Mouse (Mus musculus) liver, embryonic 15.5 days (tissue): ENCODE results near the gene Fgfr2. TPM values are rescaled to one million over a fixed set of nuclear protein-coding genes. Genes with fewer than 3 reads are reported as not detected.

Experiments used
- ATAC-seq: fragments of 200-750 bp; cut with Nextera tagmentation; 2 replicates; pipeline ENCODE4 v1.8.0; 2017; ENCODE audit warnings: moderate number of reproducible peaks, mild to moderate bottlenecking, moderate library complexity; ENCODE audit not compliant: insufficient read depth
- H3K27ac ChIP-seq: fragments of 300-500 bp; sonication (generic); replicated peaks from 2 replicates; pipeline ENCODE4 v1.5.1; 2015; ENCODE audit warnings: mild to moderate bottlenecking, inconsistent platforms
- H3K27me3 ChIP-seq: fragments of 300-500 bp; sonication (generic); 2 replicates; pipeline ENCODE4 v1.6.1; 2015; ENCODE audit warnings: mild to moderate bottlenecking, inconsistent platforms
- H3K36me3 ChIP-seq: fragments of 300-500 bp; sonication (generic); replicated peaks from 2 replicates; pipeline ENCODE4 v1.6.1; 2015; ENCODE audit warnings: moderate library complexity, mild to moderate bottlenecking, inconsistent platforms
- H3K4me1 ChIP-seq: fragments of 300-500 bp; sonication (generic); replicated peaks from 2 replicates; pipeline ENCODE4 v1.6.1; 2015; ENCODE audit warnings: inconsistent platforms
- H3K4me2 ChIP-seq: fragments of 300-500 bp; sonication (generic); 2 replicates; pipeline ENCODE4 v1.6.1; 2015; ENCODE audit warnings: moderate library complexity, mild to moderate bottlenecking, inconsistent platforms
- H3K4me3 ChIP-seq: fragments of 300-500 bp; sonication (generic); replicated peaks from 2 replicates; pipeline ENCODE4 v1.5.1; 2015; ENCODE audit warnings: mild to moderate bottlenecking, inconsistent platforms
- H3K9ac ChIP-seq: fragments of 300-500 bp; sonication (generic); 2 replicates; pipeline ENCODE4 v1.6.1; 2015; ENCODE audit warnings: moderate library complexity, mild to moderate bottlenecking, inconsistent platforms
- H3K9me3 ChIP-seq: fragments of 300-500 bp; sonication (generic); replicated peaks from 2 replicates; pipeline ENCODE4 v1.6.1; 2016; ENCODE audit warnings: inconsistent platforms
- WGBS: fragments of 180-500 bp; shearing (Covaris S2); methylation state at CpG from one replicate; pipeline ENCODE4 v1.1.7; 2015; ENCODE audit warnings: mixed read lengths; ENCODE audit not compliant: insufficient replicate concordance; 5-methylcytosine and 5-hydroxymethylcytosine counted together
- polyA plus RNA-seq: library from polyadenylated mRNA; unstranded; fragments of >200 nt; fragmentation: Nextera tagmentation; extraction: Ambion mirVana; gene quantifications from 2 replicates; pipeline ENCODE4 v1.2.1, GENCODE M21; 2015

Fgfr2 gene
- polyA plus RNA-seq, 1 experiment from 2014 or later, result 10.5 TPM

DNA sequence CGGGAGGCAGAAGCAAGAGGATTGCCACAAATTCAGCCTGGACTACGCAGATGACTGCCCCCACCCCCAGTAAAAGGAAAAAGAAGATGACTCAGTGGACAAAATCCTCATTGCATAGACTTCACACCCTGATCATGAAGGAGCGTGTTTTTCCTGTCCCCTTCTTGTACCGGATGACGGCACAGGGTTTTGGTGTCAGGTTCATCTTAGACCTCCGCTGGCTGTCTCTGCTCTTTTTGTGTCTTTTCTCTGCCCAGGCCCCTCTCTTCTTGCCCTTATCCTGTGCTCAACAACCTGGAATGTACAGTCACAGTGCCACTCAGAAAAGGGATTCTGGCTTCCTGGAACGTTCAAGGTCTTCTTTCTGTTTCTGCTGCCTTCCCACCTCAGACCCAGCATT, 2172.7 kb downstream of the Fgfr2 start:
- Histone ChIP-seq H3K4me3 (no peak overlapping the region), H3K27me3 (no peaks in the 10 kb centered on the region), H3K27ac (no peak overlapping the region), H3K4me2 (no peak overlapping the region), H3K36me3 (no peaks in the 10 kb centered on the region), H3K9ac (no peak overlapping the region), H3K4me1 (no peaks in the 10 kb centered on the region), H3K9me3 (no peaks in the 10 kb centered on the region)
- no peak for ATAC-seq
- 76% methylated on average over 7 of the region's 7 CpGs for WGBS

DNA sequence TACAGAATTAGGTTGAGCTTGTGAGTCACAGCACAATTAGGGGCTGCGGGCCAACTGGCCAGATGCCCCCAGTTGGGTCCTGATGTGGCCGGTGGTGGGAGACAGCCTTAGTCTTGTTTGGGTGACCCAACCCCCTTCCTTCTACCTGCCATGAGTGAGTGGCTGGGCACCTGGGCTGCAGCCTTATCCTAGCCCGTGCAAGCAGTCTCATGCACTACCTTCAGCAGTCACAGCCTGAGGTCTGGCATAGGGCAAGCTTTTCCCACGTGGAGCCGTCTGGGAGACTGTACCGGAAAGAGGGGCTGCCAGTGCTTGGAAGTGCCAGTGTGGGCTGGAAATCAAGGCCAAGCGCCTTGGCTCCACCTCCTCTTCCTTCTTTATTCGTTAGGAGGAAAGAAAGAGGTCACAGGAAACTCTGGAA, 2173.8 kb downstream of the Fgfr2 start:
- H3K4me1 ChIP-seq, result no peaks in the 10 kb centered on the region
- ATAC-seq, result no peak
- 15% methylated on average over 8 of the region's 8 CpGs for WGBS
- H3K9ac ChIP-seq, result no peak overlapping the region
- H3K27me3 ChIP-seq, result no peaks in the 10 kb centered on the region
- no peak overlapping the region for H3K4me3 ChIP-seq
- no peak overlapping the region for H3K27ac ChIP-seq
- H3K4me2 ChIP-seq, result no peak overlapping the region
- no peaks in the 10 kb centered on the region for H3K36me3 ChIP-seq
- no peaks in the 10 kb centered on the region for H3K9me3 ChIP-seq

DNA sequence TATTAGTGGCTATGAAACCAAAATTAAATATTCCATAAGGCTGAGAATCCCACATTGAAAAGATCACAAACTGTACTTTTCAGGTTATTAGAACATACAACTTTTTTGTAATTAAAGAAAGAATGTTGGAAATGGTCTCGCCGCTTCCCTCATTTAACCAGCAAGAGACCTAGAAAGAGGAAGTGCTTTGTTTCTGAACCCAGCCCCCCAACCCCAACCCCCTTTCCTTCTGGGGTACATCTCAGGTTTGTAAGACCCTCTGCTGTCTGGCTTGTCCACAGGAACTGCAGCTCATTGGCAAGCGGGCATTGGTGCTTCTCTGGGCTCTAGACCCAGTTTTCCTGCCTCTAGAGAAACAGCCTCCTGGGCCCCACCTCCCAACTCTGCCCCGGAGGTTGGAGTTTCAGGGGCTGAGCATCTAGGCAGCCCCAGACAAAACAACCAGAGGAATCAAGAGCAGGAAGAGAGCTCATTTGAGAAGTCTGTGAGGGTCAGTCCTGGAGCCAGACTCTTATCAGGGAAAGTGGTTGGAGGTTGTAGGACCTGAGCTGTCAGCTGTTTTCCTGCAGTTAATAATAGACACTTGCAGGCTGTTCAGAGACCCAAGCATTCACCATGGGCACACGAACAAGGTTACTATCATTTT, 2174.5 kb downstream of the Fgfr2 start:
- Histone ChIP-seq H3K4me3 (no peak overlapping the region), H3K4me2 (no peak overlapping the region), H3K36me3 (no peaks in the 10 kb centered on the region), H3K9ac (no peak overlapping the region), H3K4me1 (no peaks in the 10 kb centered on the region), H3K27ac (no peak overlapping the region), H3K9me3 (no peaks in the 10 kb centered on the region), H3K27me3 (no peaks in the 10 kb centered on the region)
- no peak for ATAC-seq
- WGBS, result 8% methylated on average over 5 of the region's 5 CpGs

DNA sequence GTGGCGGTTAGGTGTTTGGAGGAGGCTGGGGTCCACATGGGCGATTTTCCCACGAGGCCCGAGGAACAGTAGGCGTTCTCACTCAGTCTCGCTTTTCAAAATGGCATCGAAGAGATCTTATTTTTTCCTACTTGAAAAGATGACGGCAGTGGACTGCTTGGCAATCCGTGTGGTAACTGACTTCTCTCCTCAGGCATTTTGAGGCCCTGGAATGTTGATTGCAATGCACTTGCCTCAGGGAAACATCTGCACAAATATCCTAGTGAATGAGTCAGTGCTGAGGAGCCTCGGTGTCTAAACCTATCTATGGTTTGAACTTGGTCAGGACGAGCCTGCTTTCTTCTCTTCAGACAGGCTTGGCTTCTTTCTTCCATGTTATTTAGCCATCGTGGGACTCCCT, 2176.8 kb downstream of the Fgfr2 start:
- H3K36me3 ChIP-seq, result no peaks in the 10 kb centered on the region
- WGBS, result 67% methylated on average over 12 of the region's 12 CpGs

DNA sequence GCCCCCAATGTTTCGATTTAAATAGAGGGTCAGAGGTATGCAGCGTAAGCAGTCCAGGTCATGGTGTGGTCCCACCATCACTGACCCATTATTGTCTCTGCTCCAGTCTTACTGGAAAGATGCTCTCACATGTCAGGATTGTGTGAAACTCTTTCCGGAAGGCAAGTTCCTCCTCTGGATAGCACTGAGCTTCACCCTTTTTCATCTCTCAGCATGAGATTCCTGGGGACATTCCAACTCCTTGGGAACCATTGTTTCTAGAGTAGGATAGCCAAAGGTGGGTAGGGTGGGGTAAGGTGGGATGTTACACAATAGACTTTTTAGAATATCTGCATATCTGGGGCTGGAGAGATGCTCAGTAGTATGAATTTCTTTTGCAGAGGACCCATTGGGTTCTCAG, 2177.4 kb downstream of the Fgfr2 start:
- Histone ChIP-seq H3K9ac (no peak overlapping the region), H3K4me1 (no peaks in the 10 kb centered on the region), H3K4me3 (no peak overlapping the region), H3K27me3 (peaks cover 7% of the 10 kb centered on the region; the same call in 1 of the 2 replicates), H3K27ac (no peak overlapping the region), H3K36me3 (no peaks in the 10 kb centered on the region), H3K4me2 (no peak overlapping the region), H3K9me3 (no peaks in the 10 kb centered on the region)
- WGBS, result 64% methylated on average over 3 of the region's 3 CpGs
- ATAC-seq, result no peak

More for the DNA sequence above, 2176.8 kb downstream of the Fgfr2 start:
- H3K27me3 ChIP-seq, result 0 out of 2 replicates have a peak, but pooled peaks cover under 1% of the 10 kb centered on the region
- no peaks in the 10 kb centered on the region for H3K9me3 ChIP-seq
- H3K4me1 ChIP-seq, result no peaks in the 10 kb centered on the region
- no peak for ATAC-seq
- no peak overlapping the region for H3K4me3 ChIP-seq
- H3K9ac ChIP-seq, result no peak overlapping the region
- H3K4me2 ChIP-seq, result no peak overlapping the region
- no peak overlapping the region for H3K27ac ChIP-seq

DNA sequence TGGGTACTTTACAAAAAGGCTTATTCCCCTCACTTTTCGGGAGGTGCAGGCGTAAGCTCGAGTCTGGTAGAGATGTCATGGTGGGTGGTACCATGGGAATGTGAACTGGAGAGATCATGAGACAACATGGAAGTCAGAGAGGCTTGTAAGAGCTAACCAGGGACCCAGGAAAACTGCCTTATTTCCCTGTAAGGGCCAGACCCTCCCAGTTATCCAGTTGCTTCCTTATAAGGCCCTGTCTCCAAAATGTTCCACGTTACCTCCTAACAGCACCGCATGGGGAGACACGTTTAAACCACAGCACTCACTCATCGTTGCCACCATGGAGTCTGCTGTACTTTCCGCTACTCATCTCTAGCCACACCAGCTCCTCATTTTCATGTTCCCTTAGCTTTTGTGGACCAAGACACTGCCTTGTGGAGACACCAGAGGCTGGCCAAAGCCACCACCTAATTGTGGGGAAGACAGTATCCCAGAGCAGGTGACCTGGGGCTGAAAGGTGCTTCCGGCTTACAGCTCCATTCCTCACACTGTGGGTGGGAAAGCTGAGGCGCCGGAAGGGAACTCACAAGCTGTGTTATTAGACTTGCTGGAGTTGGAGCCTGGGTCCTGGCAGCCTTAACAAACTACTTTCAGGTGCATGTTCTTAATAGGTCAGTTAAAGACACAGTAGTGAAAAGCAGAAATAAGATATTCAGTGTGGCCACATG, 2178.2 kb downstream of the Fgfr2 start:
- H3K27ac ChIP-seq, result no peak overlapping the region
- no peaks in the 10 kb centered on the region for H3K9me3 ChIP-seq
- ATAC-seq, result no peak
- 65% methylated on average over 11 of the region's 11 CpGs for WGBS
- H3K4me2 ChIP-seq, result no peak overlapping the region
- H3K4me1 ChIP-seq, result no peaks in the 10 kb centered on the region
- peaks cover 14% of the 10 kb centered on the region; the same call in 1 of the 2 replicates for H3K27me3 ChIP-seq
- no peaks in the 10 kb centered on the region for H3K36me3 ChIP-seq
- H3K9ac ChIP-seq, result no peak overlapping the region
- no peak overlapping the region for H3K4me3 ChIP-seq

DNA sequence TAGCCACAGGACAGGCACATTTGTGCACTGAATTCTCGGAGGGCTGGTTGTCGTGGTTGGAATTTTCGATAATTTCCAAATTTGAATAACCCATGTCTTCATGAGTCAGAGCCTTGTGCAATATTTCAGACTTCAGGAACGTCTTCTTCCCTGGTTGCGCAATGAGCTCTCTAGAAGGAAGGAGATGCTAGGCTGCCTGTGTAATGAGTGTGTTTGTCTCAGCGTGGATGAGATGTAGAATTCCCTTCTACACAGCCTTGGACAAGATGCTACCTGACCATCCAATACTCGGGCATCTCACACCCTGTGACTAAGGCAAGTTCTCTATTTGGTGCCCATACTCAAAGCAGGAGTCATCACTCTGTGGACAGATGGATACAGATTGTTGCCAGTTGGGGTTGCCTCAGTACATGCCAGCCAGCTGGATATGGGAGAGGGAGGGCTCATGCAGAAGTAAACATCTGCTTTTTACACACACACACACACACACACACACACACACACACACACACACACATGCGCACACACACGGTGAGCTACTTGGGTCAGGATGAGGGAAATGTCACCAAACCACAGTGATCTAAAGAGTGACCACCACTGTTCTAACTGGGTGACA, 2179.8 kb downstream of the Fgfr2 start:
- H3K4me3 ChIP-seq, result no peak overlapping the region
- no peaks in the 10 kb centered on the region for H3K9me3 ChIP-seq
- WGBS, result 52% methylated on average over 9 of the region's 9 CpGs
- H3K27me3 ChIP-seq, result peaks cover 23% of the 10 kb centered on the region; the same call in 1 of the 2 replicates
- no peak overlapping the region for H3K9ac ChIP-seq
- H3K4me1 ChIP-seq, result no peaks in the 10 kb centered on the region
- H3K4me2 ChIP-seq, result no peak overlapping the region
- ATAC-seq, result no peak
- no peaks in the 10 kb centered on the region for H3K36me3 ChIP-seq
- no peak overlapping the region for H3K27ac ChIP-seq

DNA sequence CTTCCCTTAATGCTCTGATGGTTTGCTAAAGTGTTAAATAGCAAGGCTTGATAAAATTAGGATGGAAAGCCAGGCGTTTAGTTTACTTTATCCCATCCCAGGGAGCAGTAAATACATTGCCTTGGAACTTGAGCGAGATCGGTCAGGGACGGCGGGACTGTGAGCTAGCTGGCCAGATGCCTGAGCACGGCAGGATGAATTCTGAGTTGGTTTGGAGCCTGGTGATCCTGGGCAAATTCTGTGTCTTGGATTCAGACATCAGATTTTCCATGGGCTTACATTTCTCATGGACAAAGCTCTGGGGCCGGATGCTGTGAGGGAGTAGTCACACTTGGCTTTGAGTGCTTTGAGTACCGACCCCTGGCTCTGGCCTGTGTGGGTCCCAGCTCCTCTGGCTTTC, 2182.4 kb downstream of the Fgfr2 start:
- H3K4me1 ChIP-seq, result no peaks in the 10 kb centered on the region
- no peaks in the 10 kb centered on the region for H3K36me3 ChIP-seq
- no peak overlapping the region for H3K4me2 ChIP-seq
- H3K27ac ChIP-seq, result no peak overlapping the region
- no peak overlapping the region for H3K9ac ChIP-seq
- no peak for ATAC-seq
- WGBS, result 75% methylated on average over 8 of the region's 8 CpGs
- peaks cover 49% of the 10 kb centered on the region for H3K27me3 ChIP-seq
- no peaks in the 10 kb centered on the region for H3K9me3 ChIP-seq
- H3K4me3 ChIP-seq, result no peak overlapping the region

DNA sequence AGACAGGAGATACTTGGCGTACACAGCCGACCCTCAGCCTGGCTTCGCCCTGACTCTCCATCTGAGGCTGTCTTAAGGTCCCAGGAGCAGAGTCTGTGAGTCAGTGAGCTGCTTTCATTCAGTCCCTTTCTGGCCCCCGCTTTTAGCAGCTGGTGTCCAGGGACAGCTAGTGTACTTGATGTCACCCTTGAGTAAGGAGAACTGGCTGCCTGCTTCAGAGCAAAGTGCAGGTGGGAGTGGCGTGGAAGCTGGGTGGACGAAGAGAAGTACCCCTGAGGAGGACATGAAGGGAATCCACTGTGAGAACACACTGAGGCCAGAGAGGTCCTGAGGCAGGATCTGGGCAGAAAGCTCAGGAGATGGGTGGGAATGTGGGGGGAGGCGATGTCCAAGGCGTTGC, 2184.3 kb downstream of the Fgfr2 start:
- H3K27ac ChIP-seq, result no peak overlapping the region
- H3K27me3 ChIP-seq, result peaks cover 68% of the 10 kb centered on the region
- H3K36me3 ChIP-seq, result no peaks in the 10 kb centered on the region
- H3K4me1 ChIP-seq, result no peaks in the 10 kb centered on the region
- no peaks in the 10 kb centered on the region for H3K9me3 ChIP-seq
- no peak overlapping the region for H3K4me2 ChIP-seq
- ATAC-seq, result no peak
- no peak overlapping the region for H3K4me3 ChIP-seq
- no peak overlapping the region for H3K9ac ChIP-seq
- WGBS, result 72% methylated on average over 8 of the region's 8 CpGs

DNA sequence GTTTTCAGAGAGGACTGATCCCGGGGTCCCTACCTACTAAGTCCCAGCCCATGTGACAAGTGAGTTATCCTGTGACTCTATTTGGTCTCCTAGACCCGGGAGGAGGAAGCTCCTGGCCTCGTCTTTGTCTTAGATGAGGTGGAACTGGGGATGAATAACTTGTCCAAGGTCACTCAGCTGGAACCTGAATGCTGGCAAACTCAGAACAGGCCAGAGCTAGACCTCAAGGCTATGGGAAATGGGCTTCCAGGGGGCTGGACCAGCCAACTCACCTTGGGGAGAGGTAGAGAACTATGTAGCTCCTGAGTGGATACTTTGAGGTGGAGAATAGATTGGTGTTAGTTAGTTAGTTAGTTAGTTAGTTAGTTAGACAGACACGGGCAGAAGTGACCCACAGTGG, 2185.1 kb downstream of the Fgfr2 start:
- no peaks in the 10 kb centered on the region for H3K9me3 ChIP-seq
- no peak overlapping the region for H3K4me2 ChIP-seq
- H3K4me3 ChIP-seq, result no peak overlapping the region
- 36% methylated on average over 4 of the region's 4 CpGs for WGBS
- H3K9ac ChIP-seq, result no peak overlapping the region
- no peak for ATAC-seq
- no peak overlapping the region for H3K27ac ChIP-seq
- H3K4me1 ChIP-seq, result no peaks in the 10 kb centered on the region
- H3K36me3 ChIP-seq, result no peaks in the 10 kb centered on the region
- H3K27me3 ChIP-seq, result peaks cover 77% of the 10 kb centered on the region

DNA sequence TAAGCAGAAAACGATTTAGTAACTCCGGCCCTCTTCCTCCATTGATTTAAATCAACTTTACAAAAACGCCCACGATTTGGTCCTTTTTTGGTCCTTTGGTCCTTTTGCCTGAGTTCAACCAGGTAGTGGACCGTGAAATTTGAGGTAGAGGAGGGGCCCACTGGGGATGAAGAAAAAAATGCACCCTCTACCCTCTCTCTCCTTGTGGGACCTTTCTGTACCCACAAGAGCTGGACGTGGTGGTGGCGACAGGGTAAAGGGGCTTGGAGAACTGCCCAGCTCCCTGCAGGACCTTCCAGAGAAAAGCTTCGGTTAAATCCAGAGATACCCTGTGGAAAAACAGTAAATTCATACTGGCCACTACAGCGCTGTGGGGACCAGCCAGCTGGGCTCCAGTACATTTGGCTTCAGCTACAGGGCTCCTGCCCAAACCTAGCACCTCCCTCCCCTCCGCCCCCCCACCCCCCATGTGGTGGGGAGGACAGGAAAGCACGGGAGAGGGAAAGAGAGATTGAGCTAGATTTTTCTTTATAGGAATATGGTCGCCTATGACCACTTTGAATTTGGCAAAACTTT, 2185.8 kb downstream of the Fgfr2 start:
- no peak for ATAC-seq
- Histone ChIP-seq H3K27ac (no peak overlapping the region), H3K4me3 (no peak overlapping the region), H3K27me3 (peaks cover 80% of the 10 kb centered on the region), H3K36me3 (no peaks in the 10 kb centered on the region), H3K9ac (no peak overlapping the region), H3K4me1 (no peaks in the 10 kb centered on the region), H3K9me3 (no peaks in the 10 kb centered on the region), H3K4me2 (no peak overlapping the region)
- 18% methylated on average over 12 of the region's 12 CpGs for WGBS
